Mouse (Mus musculus): ENCODE data around the gene Gm37240. TPM values are rescaled to one million over a fixed set of nuclear protein-coding genes. Genes with fewer than 3 reads are reported as not detected.

The Gm37240 gene
- total and polyA plus RNA-seq, 2 experiments from 2014 or later: 0.43 to 1.9 TPM

GRCm38 (mm10) chr3:84705224-84705623, 1182.1 kb downstream of the Gm37240 start:
- DNase-seq (ENCODE audit: low spot score) (no peak), ATAC-seq (ENCODE audit: low FRiP score) (no peak)
- H3K4me1 ChIP-seq (ENCODE audit: insufficient read depth, low read length): no peaks in the 10 kb centered on the region
- no peak overlapping the region for H3K9ac ChIP-seq (replicated peaks; ENCODE audit: low read length, poor library complexity, severe bottlenecking)
- H3K27me3 ChIP-seq (ENCODE audit: insufficient read depth, low read length): no peaks in the 10 kb centered on the region
- no peak for TF ChIP-seq CTCF (IDR thresholded peaks at IDR 0.05)
- no peaks in the 10 kb centered on the region for H3K9me3 ChIP-seq (ENCODE audit: low read length)
- H3K27ac ChIP-seq (ENCODE audit: low read depth, low read length): no peak overlapping the region
- no peaks in the 10 kb centered on the region for H3K36me3 ChIP-seq (ENCODE audit: insufficient read depth, low read length)
- 85% methylated on average over 9 of the region's 9 CpGs for WGBS
- no peak overlapping the region for H3K4me2 ChIP-seq (ENCODE audit: low read depth, low read length, poor library complexity, severe bottlenecking)
- H3K4me3 ChIP-seq (ENCODE audit: low read depth, low read length): no peak overlapping the region

- Histone ChIP-seq H3K4me2 (ENCODE audit: low read depth, low read length, poor library complexity, severe bottlenecking) (no peak overlapping the region), H3K27ac (ENCODE audit: low read depth, low read length) (no peak overlapping the region), H3K4me3 (ENCODE audit: low read depth, low read length) (no peak overlapping the region), H3K9ac (replicated peaks; ENCODE audit: low read length, poor library complexity, severe bottlenecking) (no peak overlapping the region), H3K4me1 (ENCODE audit: insufficient read depth, low read length) (no peaks in the 10 kb centered on the region), H3K27me3 (ENCODE audit: insufficient read depth, low read length) (no peaks in the 10 kb centered on the region), H3K9me3 (ENCODE audit: low read length) (no peaks in the 10 kb centered on the region), H3K36me3 (ENCODE audit: insufficient read depth, low read length) (no peaks in the 10 kb centered on the region)
- DNase-seq (ENCODE audit: low spot score) (no peak), ATAC-seq (ENCODE audit: low FRiP score) (no peak)
- 70% methylated on average over 11 of the region's 11 CpGs for WGBS
- TF ChIP-seq CTCF (IDR thresholded peaks at IDR 0.05): no peak
Observed at GRCm38 (mm10) chr3:84703083-84703810, 1184.1 kb downstream of the Gm37240 start.

GRCm38 (mm10) chr3:84701964-84702363, 1185.4 kb downstream of the Gm37240 start:
- TF ChIP-seq CTCF (IDR thresholded peaks at IDR 0.05): no peak
- Histone ChIP-seq H3K27ac (ENCODE audit: low read depth, low read length) (no peak overlapping the region), H3K9ac (replicated peaks; ENCODE audit: low read length, poor library complexity, severe bottlenecking) (no peak overlapping the region), H3K36me3 (ENCODE audit: insufficient read depth, low read length) (no peaks in the 10 kb centered on the region), H3K4me3 (ENCODE audit: low read depth, low read length) (no peak overlapping the region), H3K4me1 (ENCODE audit: insufficient read depth, low read length) (no peaks in the 10 kb centered on the region), H3K9me3 (ENCODE audit: low read length) (no peaks in the 10 kb centered on the region), H3K27me3 (ENCODE audit: insufficient read depth, low read length) (no peaks in the 10 kb centered on the region), H3K4me2 (ENCODE audit: low read depth, low read length, poor library complexity, severe bottlenecking) (no peak overlapping the region)
- ATAC-seq (ENCODE audit: low FRiP score) (no peak), DNase-seq (ENCODE audit: low spot score) (no peak)
- WGBS: 66% methylated on average over 5 of the region's 5 CpGs

- no peak for DNase-seq (ENCODE audit: low spot score)
- 66% methylated on average over 2 of the region's 2 CpGs for WGBS
Observed at GRCm38 (mm10) chr3:84701509-84701908, 1185.8 kb downstream of the Gm37240 start.

GRCm38 (mm10) chr3:84696428-84696917, 1190.8 kb downstream of the Gm37240 start:
- WGBS: 17% methylated on average over 18 of the region's 18 CpGs
- no peak for TF ChIP-seq CTCF (IDR thresholded peaks at IDR 0.05)
- Histone ChIP-seq H3K27me3 (ENCODE audit: insufficient read depth, low read length) (0 out of 2 replicates have a peak, but pooled peaks cover 2% of the 10 kb centered on the region), H3K4me2 (ENCODE audit: low read depth, low read length, poor library complexity, severe bottlenecking) (peak overlapping the region; percentile 39), H3K9me3 (ENCODE audit: low read length) (no peaks in the 10 kb centered on the region), H3K27ac (ENCODE audit: low read depth, low read length) (no peak overlapping the region), H3K9ac (replicated peaks; ENCODE audit: low read length, poor library complexity, severe bottlenecking) (no peak overlapping the region), H3K4me1 (ENCODE audit: insufficient read depth, low read length) (peaks cover 4% of the 10 kb centered on the region; the same call in 1 of the 2 replicates), H3K4me3 (ENCODE audit: low read depth, low read length) (no peak overlapping the region), H3K36me3 (ENCODE audit: insufficient read depth, low read length) (no peaks in the 10 kb centered on the region)
- DNase-seq (ENCODE audit: low spot score) (peak; percentile 51), ATAC-seq (ENCODE audit: low FRiP score) (no peak)

More at GRCm38 (mm10) chr3:84701509-84701908, 1185.8 kb downstream of the Gm37240 start:
- no peak for ATAC-seq (ENCODE audit: low FRiP score)
- Histone ChIP-seq H3K4me1 (ENCODE audit: insufficient read depth, low read length) (peaks cover 4% of the 10 kb centered on the region; the same call in 1 of the 2 replicates), H3K27me3 (ENCODE audit: insufficient read depth, low read length) (no peaks in the 10 kb centered on the region), H3K9ac (replicated peaks; ENCODE audit: low read length, poor library complexity, severe bottlenecking) (no peak overlapping the region), H3K4me3 (ENCODE audit: low read depth, low read length) (no peak overlapping the region), H3K4me2 (ENCODE audit: low read depth, low read length, poor library complexity, severe bottlenecking) (no peak overlapping the region), H3K27ac (ENCODE audit: low read depth, low read length) (no peak overlapping the region), H3K9me3 (ENCODE audit: low read length) (no peaks in the 10 kb centered on the region), H3K36me3 (ENCODE audit: insufficient read depth, low read length) (no peaks in the 10 kb centered on the region)
- TF ChIP-seq CTCF (IDR thresholded peaks at IDR 0.05): no peak

- no peak for TF ChIP-seq CTCF (IDR thresholded peaks at IDR 0.05)
- Histone ChIP-seq H3K9me3 (ENCODE audit: low read length) (no peaks in the 10 kb centered on the region), H3K4me2 (ENCODE audit: low read depth, low read length, poor library complexity, severe bottlenecking) (peak overlapping the region; percentile 39), H3K36me3 (ENCODE audit: insufficient read depth, low read length) (no peaks in the 10 kb centered on the region), H3K9ac (replicated peaks; ENCODE audit: low read length, poor library complexity, severe bottlenecking) (no peak overlapping the region), H3K4me1 (ENCODE audit: insufficient read depth, low read length) (peaks cover 4% of the 10 kb centered on the region; the same call in 1 of the 2 replicates), H3K27ac (ENCODE audit: low read depth, low read length) (no peak overlapping the region), H3K27me3 (ENCODE audit: insufficient read depth, low read length) (0 out of 2 replicates have a peak, but pooled peaks cover 2% of the 10 kb centered on the region), H3K4me3 (ENCODE audit: low read depth, low read length) (no peak overlapping the region)
- ATAC-seq (ENCODE audit: low FRiP score) (no peak), DNase-seq (ENCODE audit: low spot score) (no peak)
- 67% methylated on average over 9 of the region's 9 CpGs for WGBS
Observed at GRCm38 (mm10) chr3:84695867-84696361, 1191.4 kb downstream of the Gm37240 start.

Data from midbrain, postnatal 0 days (tissue).